Mouse (Mus musculus) forebrain, embryonic 10.5 days (tissue): ENCODE measurements at regions not wholly inside any gene's neighbourhood (a gene's known extent, or its start where the extent isn't known, plus 50 kb on each side); places are given as distances from the start of the nearest gene placed in this dataset.

Experiments used
- DNase-seq: peaks from one replicate; pipeline ENCODE4 v3.0.0-alpha.2; 2017; ENCODE audit warnings: low spot score; ENCODE audit errors: extremely low spot score
- H3K27ac ChIP-seq: fragments of 300-500 bp; sonication (generic); 2 replicates; pipeline ENCODE4 v1.5.1; 2016; ENCODE audit warnings: mild to moderate bottlenecking
- H3K27me3 ChIP-seq: fragments of 300-500 bp; sonication (generic); 2 replicates; pipeline ENCODE4 v1.6.1; 2016; ENCODE audit warnings: mild to moderate bottlenecking; ENCODE audit not compliant: poor library complexity, severe bottlenecking
- H3K36me3 ChIP-seq: fragments of 300-500 bp; sonication (generic); replicated peaks from 2 replicates; pipeline ENCODE4 v1.6.1; 2016; ENCODE audit warnings: mild to moderate bottlenecking, moderate library complexity
- H3K4me1 ChIP-seq: fragments of 300-500 bp; sonication (generic); 2 replicates; pipeline ENCODE4 v1.6.1; 2016
- H3K4me3 ChIP-seq: fragments of 300-500 bp; sonication (generic); 2 replicates; pipeline ENCODE4 v1.5.1; 2016; ENCODE audit warnings: mild to moderate bottlenecking, moderate library complexity
- H3K9me3 ChIP-seq: fragments of 300-500 bp; sonication (generic); 2 replicates; pipeline ENCODE4 v1.6.1; 2016; ENCODE audit warnings: mild to moderate bottlenecking, moderate library complexity
- WGBS: fragments of 180-500 bp; shearing (Covaris S2); methylation state at CpG from one replicate; pipeline ENCODE4 v1.1.7; 2016; 5-methylcytosine and 5-hydroxymethylcytosine counted together

DNA sequence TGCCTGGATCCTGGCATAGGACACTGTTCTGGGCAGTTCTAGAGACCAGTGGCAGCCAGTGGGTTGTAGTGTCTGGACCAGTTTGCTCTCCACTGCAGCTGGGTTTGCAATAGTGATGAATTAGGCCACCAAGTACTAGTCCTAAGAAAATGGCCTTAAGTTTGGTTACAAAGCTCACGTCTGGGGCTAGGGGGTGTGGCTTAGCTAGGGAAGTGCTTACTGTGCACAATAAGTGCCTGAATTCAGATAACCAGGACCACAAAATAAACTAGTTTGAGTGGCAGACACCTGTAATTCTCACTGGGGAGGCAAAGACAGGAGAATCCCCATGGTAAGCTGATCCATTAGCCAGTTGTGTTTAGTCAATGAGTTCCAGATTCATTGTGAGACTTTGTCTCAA lies 59.3 kb upstream of the Atl2 start:
- H3K4me1 ChIP-seq = peaks cover 1% of the 10 kb centered on the region
- no peaks in the 10 kb centered on the region for H3K36me3 ChIP-seq
- WGBS = 64% methylated on average over 1 of the region's 1 CpGs
- no peaks in the 10 kb centered on the region for H3K27me3 ChIP-seq
- DNase-seq = no peak
- H3K9me3 ChIP-seq = no peaks in the 10 kb centered on the region
- H3K27ac ChIP-seq = no peak overlapping the region
- no peak overlapping the region for H3K4me3 ChIP-seq

DNA sequence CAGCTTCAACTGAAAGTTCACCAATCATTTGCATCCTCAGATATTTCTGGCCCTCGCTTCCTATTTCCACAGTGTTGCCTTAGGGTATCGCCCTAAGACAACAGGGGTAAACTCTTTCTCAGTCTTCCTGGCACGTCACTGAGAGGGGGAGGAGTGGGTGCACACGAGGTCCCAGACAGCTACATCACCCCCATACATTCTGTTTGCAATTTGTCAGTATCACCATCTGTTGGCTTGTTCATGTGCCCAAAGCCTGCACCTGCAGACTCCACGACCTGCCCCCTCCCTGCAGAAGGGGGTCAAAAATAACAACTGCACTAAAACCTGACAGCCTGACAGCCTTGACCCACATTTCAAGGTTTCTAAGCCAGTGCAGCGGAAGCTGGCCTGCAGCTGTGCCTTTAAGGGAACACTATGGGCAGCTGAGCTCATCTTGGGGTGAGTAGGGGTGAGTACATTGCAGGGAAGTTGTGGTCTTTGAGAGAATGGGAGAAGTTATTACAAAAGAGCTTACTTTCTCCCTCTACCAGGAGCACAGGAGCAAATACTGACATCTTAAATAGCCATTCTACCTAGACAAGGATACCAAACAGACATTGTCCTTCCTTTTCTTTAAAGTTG lies 58.8 kb upstream of the Atl2 start:
- Histone ChIP-seq H3K36me3 (no peaks in the 10 kb centered on the region), H3K27me3 (no peaks in the 10 kb centered on the region), H3K4me1 (no peaks in the 10 kb centered on the region), H3K4me3 (no peak overlapping the region), H3K27ac (no peak overlapping the region), H3K9me3 (no peaks in the 10 kb centered on the region)
- 72% methylated on average over 6 of the region's 6 CpGs for WGBS
- DNase-seq = no peak

DNA sequence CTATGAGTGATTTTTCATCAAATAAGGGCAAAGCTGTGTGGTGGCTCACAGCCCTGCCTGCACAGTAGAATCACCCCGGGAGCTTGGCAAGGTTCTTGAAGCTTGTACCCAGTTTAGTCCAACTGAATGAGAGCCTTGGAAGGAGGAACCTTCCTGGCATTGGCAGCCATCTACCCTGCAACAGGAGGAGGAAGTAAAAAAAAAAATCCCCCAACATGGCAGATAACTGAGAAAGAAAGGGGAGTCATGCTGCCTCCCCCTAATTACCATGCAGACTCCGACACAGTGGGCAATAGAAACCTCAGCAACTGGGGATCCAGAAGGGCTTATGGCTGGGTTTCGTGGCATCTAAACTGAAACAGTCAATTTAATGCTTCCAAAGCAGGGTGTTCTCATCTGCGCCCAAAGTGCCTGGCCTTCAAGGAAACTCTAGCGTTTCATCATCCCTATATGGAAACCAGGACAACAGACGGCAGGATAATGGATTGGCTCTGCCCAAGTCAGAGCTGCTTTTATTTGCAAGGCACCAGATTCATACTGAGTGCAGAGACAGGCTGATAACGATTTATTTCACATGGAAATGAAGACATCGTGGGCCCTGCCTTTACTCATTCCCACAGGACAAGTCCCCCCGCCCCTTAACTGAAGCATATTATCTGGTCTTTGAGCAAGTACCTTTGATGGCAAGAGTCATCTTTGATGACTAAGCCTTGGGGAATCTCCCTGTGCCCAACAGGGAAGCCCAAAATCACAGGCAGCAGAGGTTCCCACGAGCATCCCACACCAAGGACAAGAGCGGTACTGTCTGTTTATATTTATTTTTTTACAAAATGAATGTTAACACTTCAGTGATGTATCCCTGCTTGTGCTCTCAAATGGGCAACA lies 52.9 kb upstream of the Atl2 start:
- H3K27me3 ChIP-seq = no peaks in the 10 kb centered on the region
- no peak overlapping the region for H3K27ac ChIP-seq
- H3K4me1 ChIP-seq = no peaks in the 10 kb centered on the region
- H3K4me3 ChIP-seq = no peak overlapping the region
- H3K36me3 ChIP-seq = no peaks in the 10 kb centered on the region
- 76% methylated on average over 11 of the region's 11 CpGs for WGBS
- H3K9me3 ChIP-seq = no peaks in the 10 kb centered on the region
- no peak for DNase-seq
